Mouse (Mus musculus) lung, embryonic 15.5 days (tissue): ENCODE measurements around the gene Phgr1. TPM values are rescaled to one million over a fixed set of nuclear protein-coding genes. Genes with fewer than 3 reads are reported as not detected.
A peak's percentile ranks its signal among the peaks of the same experiment; 100 is the strongest.

Experiments
- ATAC-seq: fragments of 200-750 bp; cut with Nextera tagmentation; 2 replicates; pipeline ENCODE4 v1.8.0; 2017; ENCODE audit warnings: moderate number of reproducible peaks, borderline replicate concordance; ENCODE audit not compliant: low FRiP score, low TSS enrichment; ENCODE audit errors: extremely low read depth
- H3K27ac ChIP-seq: fragments of 300-500 bp; sonication (generic); 2 replicates; pipeline ENCODE4 v1.5.1; 2015; ENCODE audit warnings: moderate library complexity, mild to moderate bottlenecking, inconsistent platforms
- H3K27me3 ChIP-seq: fragments of 300-500 bp; sonication (generic); 2 replicates; pipeline ENCODE4 v1.6.1; 2015; ENCODE audit warnings: inconsistent platforms
- H3K36me3 ChIP-seq: fragments of 300-500 bp; sonication (generic); 2 replicates; pipeline ENCODE4 v1.6.1; 2015; ENCODE audit warnings: inconsistent platforms
- H3K4me1 ChIP-seq: fragments of 300-500 bp; sonication (generic); 2 replicates; pipeline ENCODE4 v1.6.1; 2015; ENCODE audit warnings: inconsistent platforms
- H3K4me2 ChIP-seq: fragments of 300-500 bp; sonication (generic); 2 replicates; pipeline ENCODE4 v1.6.1; 2015; ENCODE audit warnings: inconsistent platforms, mild to moderate bottlenecking, moderate library complexity
- H3K4me3 ChIP-seq: fragments of 300-500 bp; sonication (generic); 2 replicates; pipeline ENCODE4 v1.5.1; 2015; ENCODE audit warnings: mild to moderate bottlenecking, inconsistent platforms
- H3K9ac ChIP-seq: fragments of 300-500 bp; sonication (generic); 2 replicates; pipeline ENCODE4 v1.6.1; 2015; ENCODE audit warnings: inconsistent platforms
- H3K9me3 ChIP-seq: fragments of 300-500 bp; sonication (generic); 2 replicates; pipeline ENCODE4 v1.6.1; 2016; ENCODE audit warnings: inconsistent platforms
- WGBS: fragments of 180-500 bp; shearing (Covaris S2); methylation state at CpG from one replicate; pipeline ENCODE4 v1.1.7; 2015; 5-methylcytosine and 5-hydroxymethylcytosine counted together
- polyA plus RNA-seq: library from polyadenylated mRNA; unstranded; fragments of >200 nt; fragmentation: Nextera tagmentation; extraction: Ambion mirVana; gene quantifications from 2 replicates; pipeline ENCODE4 v1.2.1, GENCODE M21; 2015

Gene Phgr1
- polyA plus RNA-seq, 1 experiment from 2014 or later, result not detected

DNA sequence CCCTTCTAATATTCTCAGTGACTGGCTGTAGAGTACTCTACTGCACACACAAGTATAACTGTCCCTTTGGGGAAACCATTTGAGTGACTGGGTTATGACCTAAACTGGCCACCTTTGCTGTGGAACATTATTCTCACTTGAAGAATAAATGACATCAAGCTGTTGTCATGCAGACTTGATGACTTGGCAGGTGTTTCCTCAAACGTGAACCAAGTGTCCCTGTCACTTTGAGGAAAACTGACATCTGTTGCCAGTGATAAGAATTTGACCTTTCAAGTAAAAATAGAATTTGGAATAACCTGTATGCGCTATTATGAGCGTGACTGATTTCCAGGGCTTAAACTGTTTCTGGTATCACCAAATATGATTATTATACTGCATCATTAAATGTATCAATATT, 32.2 kb upstream of the Phgr1 start:
- Histone ChIP-seq H3K4me2 (no peak overlapping the region), H3K4me3 (no peak overlapping the region), H3K27ac (no peak overlapping the region), H3K9ac (no peak overlapping the region), H3K4me1 (peaks cover 7% of the 10 kb centered on the region), H3K36me3 (no peaks in the 10 kb centered on the region), H3K9me3 (no peaks in the 10 kb centered on the region), H3K27me3 (peaks cover 17% of the 10 kb centered on the region)
- WGBS, result 46% methylated on average over 3 of the region's 3 CpGs
- ATAC-seq, result no peak

DNA sequence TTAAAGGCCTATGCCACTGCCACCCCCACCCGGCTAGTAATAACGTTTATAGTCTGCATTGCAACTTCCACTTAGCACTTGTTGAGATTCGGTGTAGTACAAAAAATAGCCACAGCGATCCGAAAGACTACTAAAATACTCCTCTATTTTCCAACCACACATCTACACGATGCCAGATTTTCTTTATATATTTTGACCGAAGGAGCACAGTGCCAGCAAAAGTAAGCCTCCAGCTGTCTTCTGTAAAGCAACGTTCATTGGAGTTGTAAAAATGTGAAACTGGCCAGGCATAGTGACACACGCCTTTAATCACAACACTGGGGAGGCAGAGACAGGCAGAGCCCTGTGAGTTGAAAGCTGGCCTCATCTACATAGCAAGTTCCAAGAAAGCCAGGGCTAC, 31.4 kb upstream of the Phgr1 start:
- no peak overlapping the region for H3K9ac ChIP-seq
- H3K9me3 ChIP-seq, result no peaks in the 10 kb centered on the region
- no peaks in the 10 kb centered on the region for H3K36me3 ChIP-seq
- peaks cover 17% of the 10 kb centered on the region for H3K27me3 ChIP-seq
- peaks cover 8% of the 10 kb centered on the region for H3K4me1 ChIP-seq
- 50% methylated on average over 9 of the region's 9 CpGs for WGBS
- H3K4me3 ChIP-seq, result no peak overlapping the region
- H3K4me2 ChIP-seq, result no peak overlapping the region
- no peak overlapping the region for H3K27ac ChIP-seq
- no peak for ATAC-seq

DNA sequence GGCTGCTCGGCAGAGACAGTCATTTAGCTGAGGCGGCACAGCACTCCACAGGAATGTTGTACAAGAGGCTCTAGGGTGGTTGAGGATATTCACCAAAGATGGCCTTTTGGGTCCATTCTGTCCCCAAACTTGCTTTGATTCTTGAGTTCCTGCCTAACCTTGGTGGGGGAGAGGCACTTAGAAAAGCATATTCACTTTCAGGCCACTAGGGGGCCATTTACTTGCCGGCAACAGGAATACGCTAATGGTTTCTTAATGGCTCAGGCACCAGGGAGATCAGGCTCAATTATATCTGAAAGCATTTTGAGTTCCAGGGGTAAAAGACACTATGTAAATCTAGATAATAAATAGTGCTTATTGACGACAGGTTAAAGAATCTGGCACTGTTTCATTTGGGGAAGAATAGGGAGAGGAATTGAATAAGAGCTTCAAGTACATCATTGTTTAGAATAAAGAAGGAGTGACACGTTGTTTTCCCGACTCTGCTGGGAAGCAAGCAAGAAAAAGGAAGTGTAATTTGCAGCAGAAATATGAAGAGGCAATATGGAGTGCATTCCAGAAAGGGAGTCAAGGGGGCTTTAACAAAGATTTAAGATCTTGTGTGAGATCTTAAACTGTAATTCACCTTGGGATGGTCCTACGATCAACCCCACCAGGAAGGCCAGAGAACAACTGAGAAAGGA, 29.2 kb upstream of the Phgr1 start:
- no peak overlapping the region for H3K27ac ChIP-seq
- 22% methylated on average over 8 of the region's 8 CpGs for WGBS
- no peaks in the 10 kb centered on the region for H3K36me3 ChIP-seq
- peaks cover 27% of the 10 kb centered on the region for H3K4me1 ChIP-seq
- no peak for ATAC-seq
- no peak overlapping the region for H3K9ac ChIP-seq
- no peak overlapping the region for H3K4me2 ChIP-seq
- H3K9me3 ChIP-seq, result no peaks in the 10 kb centered on the region
- H3K27me3 ChIP-seq, result peaks cover 17% of the 10 kb centered on the region
- H3K4me3 ChIP-seq, result no peak overlapping the region

DNA sequence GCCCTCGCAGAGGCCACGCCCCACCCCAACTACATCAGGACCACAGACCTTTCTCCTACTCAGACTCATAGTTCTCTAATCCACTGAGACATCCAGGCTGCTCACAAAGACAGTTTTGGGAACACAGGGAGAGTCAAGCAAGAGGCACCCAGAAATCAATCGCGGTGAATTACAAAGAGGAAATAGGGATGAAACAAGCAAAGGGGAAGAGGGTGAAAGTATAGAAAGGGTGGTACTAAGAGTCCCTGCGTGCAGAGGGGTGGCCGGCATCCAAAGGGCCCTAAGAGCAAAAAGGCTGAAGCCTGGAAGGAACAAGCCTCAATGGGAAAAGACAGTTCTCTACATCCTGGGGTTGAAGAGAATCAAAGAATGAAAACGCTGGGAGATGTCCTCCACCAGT, 27.9 kb upstream of the Phgr1 start:
- peaks cover 17% of the 10 kb centered on the region for H3K27me3 ChIP-seq
- 12% methylated on average over 7 of the region's 7 CpGs for WGBS
- peak overlapping the region; percentile 97 for H3K4me2 ChIP-seq
- ATAC-seq, result no peak
- H3K27ac ChIP-seq, result no peak overlapping the region
- peaks cover 38% of the 10 kb centered on the region for H3K4me1 ChIP-seq
- H3K9ac ChIP-seq, result peak overlapping the region; percentile 37; the same call in 1 of the 2 replicates
- peak overlapping the region; percentile 82 for H3K4me3 ChIP-seq
- H3K9me3 ChIP-seq, result no peaks in the 10 kb centered on the region
- no peaks in the 10 kb centered on the region for H3K36me3 ChIP-seq

DNA sequence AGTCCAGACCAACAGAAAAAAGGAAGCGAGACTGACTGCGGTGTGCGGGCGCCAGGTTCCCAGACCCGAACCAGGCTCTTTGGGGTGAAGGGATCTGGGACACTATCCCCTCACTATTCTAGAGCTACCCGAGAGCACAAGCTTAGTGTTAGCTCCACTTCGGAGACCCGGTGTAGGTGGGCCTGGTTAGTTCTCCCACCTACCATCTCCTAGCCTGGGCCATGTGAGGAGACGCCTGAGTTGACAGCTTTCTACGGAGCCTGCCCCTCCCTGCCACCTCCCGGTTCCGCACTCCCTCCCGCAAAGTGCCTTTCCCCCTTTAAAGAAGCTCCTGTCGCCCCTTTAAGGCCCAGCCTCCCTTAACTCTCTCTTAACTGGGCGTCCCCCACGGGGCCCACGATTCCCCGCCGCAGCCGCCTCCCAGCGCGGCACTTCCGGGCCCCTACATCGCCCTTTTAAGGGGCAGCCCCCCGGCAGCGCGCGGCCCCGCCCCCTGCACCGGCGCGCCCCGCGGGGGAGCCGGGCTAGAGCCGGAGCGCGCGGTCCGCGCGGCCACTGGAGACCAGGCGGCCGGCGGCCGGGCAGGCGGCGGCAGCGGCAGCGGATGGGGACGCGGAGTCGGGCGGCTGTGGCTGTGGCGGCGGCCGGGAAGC, 27.2 kb upstream of the Phgr1 start, which contains the start of gene Inafm2:
Gene Inafm2, plus strand, starts transcription at position 527 of the 653 bp plus-strand sequence.
- no peaks in the 10 kb centered on the region for H3K9me3 ChIP-seq
- H3K27ac ChIP-seq, result 0 out of 2 replicates have a peak within 1 kb of the TSS, but pooled peaks have one; percentile 46
- H3K36me3 ChIP-seq, result no peaks in the 10 kb centered on the region
- H3K4me3 ChIP-seq, result peak within 1 kb of the TSS; percentile 82
- 1% methylated on average over 56 of the region's 57 CpGs for WGBS
- peak within 1 kb of the TSS; percentile 97 for H3K4me2 ChIP-seq
- H3K27me3 ChIP-seq, result peaks cover 17% of the 10 kb centered on the region
- peak within 1 kb of the TSS; percentile 84 for H3K9ac ChIP-seq
- peaks cover 46% of the 10 kb centered on the region for H3K4me1 ChIP-seq
- ATAC-seq, result peak; percentile 92

DNA sequence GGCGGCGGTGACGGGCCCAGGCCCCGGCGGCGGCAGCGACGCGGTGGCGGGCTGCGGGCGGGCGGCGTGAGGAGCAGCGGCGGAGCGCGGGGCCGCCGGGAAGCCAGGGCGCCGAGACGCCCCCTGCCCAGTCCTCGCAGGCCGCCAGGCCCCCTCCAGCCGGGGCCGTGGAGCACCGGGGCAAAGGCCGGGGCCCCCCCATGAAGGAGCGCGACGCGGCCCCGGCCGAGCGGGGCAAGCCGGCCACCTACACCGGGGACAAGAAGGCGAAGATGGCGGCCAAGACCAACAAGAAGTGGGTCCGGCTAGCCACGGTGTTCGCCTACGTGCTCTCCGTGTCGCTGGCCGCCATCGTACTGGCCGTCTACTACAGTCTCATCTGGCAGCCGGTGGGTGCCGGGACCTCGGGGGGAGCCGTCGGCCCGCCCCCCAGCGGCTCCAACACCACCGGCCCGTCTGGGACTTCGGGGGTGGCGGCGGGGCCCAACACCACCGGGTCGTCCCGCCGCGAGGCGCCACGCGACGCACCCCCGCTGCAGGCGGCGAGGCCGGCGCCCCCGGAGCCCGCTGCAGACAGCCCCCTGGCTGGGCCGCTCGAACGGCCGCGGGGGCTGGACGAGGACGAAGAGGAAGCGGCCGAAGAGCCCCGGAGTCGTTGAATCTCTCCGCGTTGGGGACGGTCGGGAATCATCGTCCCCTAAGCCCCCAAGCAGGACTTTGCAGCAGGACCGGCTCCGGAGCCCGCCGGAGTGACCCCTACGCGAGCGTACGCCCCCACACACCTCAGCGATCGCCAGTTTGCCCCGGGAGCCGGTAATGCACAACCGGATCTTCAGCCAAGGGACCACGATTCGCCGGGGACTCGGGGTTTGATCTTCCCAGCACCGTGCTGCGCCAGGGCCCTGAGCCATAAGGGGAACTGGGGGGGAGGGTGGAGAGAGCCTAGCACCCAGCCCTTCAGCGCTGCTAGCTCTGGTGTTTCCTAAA, 26.4 kb upstream of the Phgr1 start:
- peak overlapping the region; percentile 97 for H3K4me2 ChIP-seq
- H3K9me3 ChIP-seq, result no peaks in the 10 kb centered on the region
- WGBS, result 0% methylated on average over 88 of the region's 113 CpGs
- peak; percentile 50 for ATAC-seq
- peaks cover 17% of the 10 kb centered on the region for H3K27me3 ChIP-seq
- H3K4me3 ChIP-seq, result peak overlapping the region; percentile 82
- 0 out of 2 replicates have a peak overlapping the region, but pooled peaks have one; percentile 46 for H3K27ac ChIP-seq
- H3K36me3 ChIP-seq, result no peaks in the 10 kb centered on the region
- H3K4me1 ChIP-seq, result peaks cover 48% of the 10 kb centered on the region
- peak overlapping the region; percentile 84 for H3K9ac ChIP-seq

DNA sequence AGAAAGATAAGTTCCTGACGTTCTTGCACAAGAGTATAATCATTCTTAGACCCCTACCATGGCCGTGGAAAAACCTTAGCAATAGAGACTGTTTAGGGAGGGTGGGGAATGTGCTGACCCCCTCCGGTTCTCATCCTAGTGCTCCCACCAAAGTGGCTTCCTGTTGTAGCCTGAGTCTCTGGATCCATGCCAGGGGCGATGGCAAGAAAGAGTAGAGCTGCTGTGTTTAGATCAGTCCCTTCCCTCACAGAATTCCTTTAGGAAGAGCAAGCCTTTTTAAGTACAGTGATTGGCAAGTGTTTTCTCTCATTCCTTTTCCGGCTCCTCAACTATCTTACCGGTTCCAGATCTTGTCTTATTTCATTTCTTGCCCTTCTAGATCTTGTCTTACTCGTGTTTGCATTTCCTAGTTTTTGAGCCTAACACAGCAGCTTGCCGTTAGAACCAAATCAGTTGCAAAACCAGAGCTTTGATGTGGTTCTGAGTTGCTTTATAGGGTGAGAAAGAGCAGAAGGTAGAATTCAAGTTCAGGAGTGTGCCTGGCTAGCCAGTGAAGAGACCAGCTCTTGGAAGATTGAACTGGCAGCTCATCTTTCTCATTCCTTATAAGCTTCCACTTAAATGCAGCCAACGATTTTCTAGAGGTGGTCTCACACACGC, 25.1 kb upstream of the Phgr1 start:
- Histone ChIP-seq H3K4me2 (peak overlapping the region; percentile 97), H3K27ac (no peak overlapping the region), H3K4me1 (peaks cover 51% of the 10 kb centered on the region), H3K27me3 (peaks cover 12% of the 10 kb centered on the region), H3K9me3 (no peaks in the 10 kb centered on the region), H3K36me3 (no peaks in the 10 kb centered on the region), H3K9ac (no peak overlapping the region), H3K4me3 (peak overlapping the region; percentile 82)
- WGBS, result 17% methylated on average over 10 of the region's 10 CpGs
- no peak for ATAC-seq

DNA sequence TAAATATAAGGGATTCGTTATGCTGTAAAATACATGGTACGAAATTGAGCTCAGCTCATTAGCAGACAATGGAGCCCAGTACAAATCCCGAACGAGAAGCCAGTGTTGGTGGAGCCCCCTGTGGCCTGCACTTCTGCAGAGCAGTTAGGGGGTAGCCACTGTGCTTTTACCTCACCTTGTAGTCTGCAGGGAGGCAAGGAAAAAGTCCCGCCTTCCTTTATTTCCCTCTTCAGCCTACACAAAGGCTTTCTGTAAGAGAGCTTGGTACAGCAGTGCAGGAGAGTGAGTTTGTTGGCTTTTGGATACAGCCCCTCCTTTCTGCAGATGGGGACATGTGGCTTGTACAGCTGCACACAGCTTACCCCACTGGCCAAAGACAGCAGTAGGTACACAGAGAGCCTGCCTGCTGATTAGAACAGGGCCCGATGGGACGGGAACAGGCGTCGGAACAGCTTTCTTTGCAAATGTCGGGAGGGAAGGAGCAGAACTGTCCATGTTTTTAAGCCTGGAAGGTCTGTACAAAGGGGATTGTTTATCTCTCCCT, 23.2 kb upstream of the Phgr1 start:
- H3K4me2 ChIP-seq, result no peak overlapping the region

DNA sequence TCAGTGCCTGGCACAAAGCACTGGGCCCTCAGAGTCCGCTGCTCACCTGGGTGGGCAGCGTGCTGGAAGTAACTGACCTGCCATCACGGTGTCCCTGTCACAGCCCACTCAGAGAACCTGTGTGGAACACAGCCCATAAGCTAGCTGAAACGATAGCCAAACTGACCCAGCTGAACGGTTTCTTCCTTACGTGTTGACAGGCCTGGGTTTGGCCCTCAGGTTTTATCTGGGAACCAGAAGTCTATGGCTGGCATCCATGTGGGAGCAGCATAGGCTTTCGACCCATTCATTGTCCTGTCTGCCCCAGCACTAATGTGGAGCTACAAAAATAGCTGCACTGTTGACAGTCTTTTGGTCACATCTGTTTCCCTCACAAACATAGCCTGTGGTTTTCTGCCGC, 22.1 kb upstream of the Phgr1 start:
- H3K27me3 ChIP-seq, result no peaks in the 10 kb centered on the region
- ATAC-seq, result no peak
- H3K4me2 ChIP-seq, result no peak overlapping the region
- H3K4me3 ChIP-seq, result no peak overlapping the region
- H3K9me3 ChIP-seq, result no peaks in the 10 kb centered on the region
- no peak overlapping the region for H3K9ac ChIP-seq
- H3K36me3 ChIP-seq, result no peaks in the 10 kb centered on the region
- 72% methylated on average over 8 of the region's 8 CpGs for WGBS
- H3K27ac ChIP-seq, result no peak overlapping the region
- H3K4me1 ChIP-seq, result peaks cover 47% of the 10 kb centered on the region

More for the DNA sequence above, 23.2 kb upstream of the Phgr1 start:
- peaks cover 4% of the 10 kb centered on the region for H3K27me3 ChIP-seq
- no peak overlapping the region for H3K9ac ChIP-seq
- no peak overlapping the region for H3K27ac ChIP-seq
- peaks cover 54% of the 10 kb centered on the region for H3K4me1 ChIP-seq
- H3K4me3 ChIP-seq, result no peak overlapping the region
- 52% methylated on average over 10 of the region's 10 CpGs for WGBS
- H3K36me3 ChIP-seq, result no peaks in the 10 kb centered on the region
- no peak for ATAC-seq
- H3K9me3 ChIP-seq, result no peaks in the 10 kb centered on the region

DNA sequence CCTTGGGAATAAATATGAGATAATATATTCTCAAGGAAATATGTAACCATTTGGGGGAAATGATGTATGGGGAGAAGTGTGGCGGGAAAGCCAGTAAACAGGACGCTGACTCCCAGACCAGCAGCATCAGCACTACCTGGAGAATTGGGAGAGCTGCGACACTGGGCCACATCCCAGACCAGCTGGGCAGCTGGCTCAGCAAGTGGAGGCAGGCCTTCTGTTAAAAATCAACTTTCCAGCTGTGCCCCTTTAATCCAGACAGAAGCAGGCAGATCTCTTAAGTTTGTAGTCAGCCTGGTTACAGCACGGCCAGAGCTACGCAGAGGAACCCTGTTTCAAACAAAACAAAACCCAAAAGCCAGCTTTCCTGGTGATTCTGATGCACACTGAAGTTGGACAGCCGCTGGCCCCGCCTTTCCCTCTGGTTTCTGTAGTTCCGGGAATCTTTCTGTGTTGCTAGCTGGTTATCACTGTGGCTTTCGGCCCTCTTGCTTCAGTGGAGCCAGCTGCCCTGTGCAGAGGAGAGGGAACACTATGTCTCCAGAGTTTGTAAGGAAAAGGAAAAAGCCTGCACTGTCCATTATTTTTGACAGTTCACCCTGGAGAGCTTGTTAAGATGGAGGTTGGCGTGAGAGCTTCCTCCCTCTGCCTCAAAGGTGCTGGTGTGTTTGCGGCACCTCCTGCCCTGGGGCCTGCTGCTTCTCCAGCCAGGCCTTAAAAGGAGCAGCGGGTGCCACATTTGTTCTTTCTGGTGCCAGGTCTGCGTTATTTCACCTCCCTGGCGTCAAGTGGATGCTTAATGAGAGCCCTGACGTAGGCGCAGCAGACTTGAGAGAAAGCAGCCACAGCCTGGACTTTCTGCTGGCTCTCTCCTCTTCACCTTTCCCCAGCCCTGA, 20.4 kb upstream of the Phgr1 start:
- Histone ChIP-seq H3K4me1 (peaks cover 39% of the 10 kb centered on the region), H3K9me3 (no peaks in the 10 kb centered on the region), H3K4me3 (no peak overlapping the region), H3K27ac (no peak overlapping the region), H3K9ac (no peak overlapping the region), H3K27me3 (no peaks in the 10 kb centered on the region), H3K36me3 (no peaks in the 10 kb centered on the region), H3K4me2 (no peak overlapping the region)
- WGBS, result 61% methylated on average over 16 of the region's 16 CpGs
- no peak for ATAC-seq
